Mouse (Mus musculus): ENCODE results near the gene Bin2.

DNA sequence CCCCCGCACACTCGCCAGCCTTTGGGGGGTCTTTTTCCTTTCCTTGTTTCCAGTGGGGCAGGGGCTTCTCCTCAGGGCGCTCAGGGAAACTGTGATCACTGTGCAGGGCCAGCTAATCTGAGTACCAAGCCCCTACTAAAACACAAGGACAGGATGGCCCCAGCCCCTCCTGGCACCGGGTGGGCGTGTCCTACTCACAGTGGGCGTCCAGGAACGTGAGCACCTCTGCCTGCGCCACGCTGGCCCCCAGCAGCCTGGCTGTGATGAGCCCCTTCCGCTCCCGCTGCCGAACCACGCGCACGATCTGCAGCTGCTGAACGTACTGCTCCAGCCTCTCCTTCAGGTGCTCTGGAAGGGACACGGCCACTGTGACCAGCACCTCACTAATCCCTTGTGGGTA is 34.6 kb upstream of the Bin2 start:
- TF ChIP-seq CTCF (conservative IDR thresholded peaks at IDR 0.05 in 1 of 2, IDR thresholded peaks at IDR 0.05 in 1 of 2; ENCODE audit: low read depth in 2 of 2, low read length in 2 of 2) (no peak), JUND (conservative IDR thresholded peaks at IDR 0.05; ENCODE audit: low read depth, low read length) (no peak), MYC (IDR thresholded peaks at IDR 0.05; ENCODE audit: low read depth, low read length) (no peak), PAX5 (IDR thresholded peaks at IDR 0.05; ENCODE audit: low read length) (no peak), RCOR1 (conservative IDR thresholded peaks at IDR 0.05; ENCODE audit: low read depth, low read length) (no peak), GABPA (IDR thresholded peaks at IDR 0.05; ENCODE audit: insufficient replicate concordance, low read depth, low read length) (no peak), MAX (IDR thresholded peaks at IDR 0.05; ENCODE audit: low read length) (no peak), USF1 (IDR thresholded peaks at IDR 0.05; ENCODE audit: low read depth, low read length) (no peak), TBP (conservative IDR thresholded peaks at IDR 0.05; ENCODE audit: low read depth, low read length) (no peak), ETS1 (conservative IDR thresholded peaks at IDR 0.05; ENCODE audit: low read depth, low read length) (no peak), ZKSCAN1 (IDR thresholded peaks at IDR 0.05; ENCODE audit: borderline replicate concordance, low read depth, low read length) (no peak), POLR2AphosphoS2 (IDR thresholded peaks at IDR 0.05; ENCODE audit: low read depth, low read length) (no peak), USF2 (conservative IDR thresholded peaks at IDR 0.05; ENCODE audit: low read depth, low read length) (no peak)

Data from CH12.LX (cell line).